Mouse (Mus musculus): Measurements from ENCODE around the gene Rph3al.

DNA sequence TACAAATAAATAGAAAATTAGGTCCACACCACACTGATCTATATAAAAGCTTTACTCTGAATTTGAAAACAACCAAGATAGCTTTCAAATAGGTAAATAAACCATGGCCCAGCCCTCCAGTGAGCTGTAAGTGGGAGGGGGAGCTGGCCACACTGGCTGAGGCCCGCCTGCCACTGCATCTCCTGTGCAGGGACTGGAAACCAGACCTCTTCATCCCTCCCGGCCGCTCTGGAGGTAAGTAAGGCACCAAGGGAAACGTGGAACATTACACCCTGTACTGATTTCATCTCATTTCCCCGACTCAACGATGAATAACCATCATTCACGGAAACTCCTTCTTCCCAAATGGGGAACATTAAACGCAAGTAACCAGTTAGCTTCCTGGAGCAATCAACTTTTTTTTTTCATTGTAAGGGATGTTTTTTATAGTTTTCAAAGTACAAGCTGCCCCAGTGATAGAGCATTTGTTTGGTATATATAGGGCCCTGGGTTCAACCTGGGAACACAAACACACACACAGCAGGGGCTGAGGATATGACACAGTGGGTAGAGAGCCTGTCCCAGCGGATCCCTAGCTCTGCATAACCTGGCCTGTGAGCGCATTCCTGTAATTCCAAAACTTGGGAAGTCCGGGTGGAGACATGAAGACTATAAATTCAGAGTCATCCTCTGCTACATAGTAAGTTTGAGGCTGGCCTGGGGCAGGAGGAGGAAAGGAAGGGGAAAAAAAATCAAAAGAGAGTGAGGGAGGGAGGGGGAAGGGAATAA is 7.1 kb downstream of the Rph3al start:
- TF ChIP-seq POLR2A (IDR thresholded peaks at IDR 0.05; ENCODE audit: low read depth, low read length) (no peak), CTCF (conservative IDR thresholded peaks at IDR 0.05; ENCODE audit: insufficient read depth, insufficient read length, low read depth, low read length) (no peak)
